Mouse (Mus musculus) heart, postnatal 36 days (tissue): ENCODE data around the gene Tnfaip3. TPM values are rescaled to one million over a fixed set of nuclear protein-coding genes. Genes with fewer than 3 reads are reported as not detected.

Experiments used
- DNase-seq, 2 experiments: peaks; one replicate each; pipeline ENCODE4 v3.0.0; 2021 to 2022
- intact Hi-C: fragments of 180-260 bp; cut with DNase I; formaldehyde crosslinking; loops from one replicate; pipeline ENCODE4 v1.15.1; 2025
- total RNA-seq, 2 experiments: library from RNA; stranded (reverse); gene quantifications; 2 replicates each; pipeline ENCODE4 v1.2.3; 2021

The Tnfaip3 gene
- total RNA-seq: 1 to 10 TPM; 2.1 to 2.7 TPM

- peak; percentile 99 for DNase-seq
- intact Hi-C loops: loop anchor here (1.0 to 5.0 kb wide), 4 partner anchors 63 to 171 kb away; no protein-coding TSS in a partner anchor
Observed at GRCm38 (mm10) chr10:19015257-19015862, at the start of gene Tnfaip3. TSS of gene Tnfaip3 (minus strand) at chr10:19015657.

- intact Hi-C loops: no loop called here
- no peak for DNase-seq
Observed at GRCm38 (mm10) chr10:19064651-19065601, 49.5 kb upstream of the Tnfaip3 start.

- DNase-seq: no peak
- intact Hi-C loops: no loop called here
Observed at GRCm38 (mm10) chr10:19063670-19064069, 48.2 kb upstream of the Tnfaip3 start.

- DNase-seq: peak in 1 of 2 experiments; percentile 10
- intact Hi-C loops: no loop called here
Observed at GRCm38 (mm10) chr10:19063208-19063607, 47.8 kb upstream of the Tnfaip3 start.

- DNase-seq: peak; percentile 26 to 42
- intact Hi-C loops: no loop called here
Observed at GRCm38 (mm10) chr10:19062098-19062905, 46.8 kb upstream of the Tnfaip3 start.

- intact Hi-C loops: no loop called here
- DNase-seq: no peak
Observed at GRCm38 (mm10) chr10:19061201-19061600, 45.7 kb upstream of the Tnfaip3 start.

GRCm38 (mm10) chr10:19053524-19053923 lies 38.1 kb upstream of the Tnfaip3 start:
- intact Hi-C loops: no loop called here
- no peak for DNase-seq

- DNase-seq: no peak
- intact Hi-C loops: no loop called here
Observed at GRCm38 (mm10) chr10:19045986-19046385, 30.5 kb upstream of the Tnfaip3 start.

GRCm38 (mm10) chr10:19044765-19045516 lies 29.5 kb upstream of the Tnfaip3 start:
- no peak for DNase-seq
- intact Hi-C loops: no loop called here

GRCm38 (mm10) chr10:19043529-19044262 lies 28.2 kb upstream of the Tnfaip3 start:
- DNase-seq: no peak
- intact Hi-C loops: no loop called here

GRCm38 (mm10) chr10:19040147-19040546 lies 24.7 kb upstream of the Tnfaip3 start:
- intact Hi-C loops: no loop called here
- no peak for DNase-seq

GRCm38 (mm10) chr10:19034764-19035163 lies 19.3 kb upstream of the Tnfaip3 start:
- intact Hi-C loops: no loop called here
- no peak for DNase-seq

- intact Hi-C loops: no loop called here
Observed at GRCm38 (mm10) chr10:19033696-19034095, 18.2 kb upstream of the Tnfaip3 start.

GRCm38 (mm10) chr10:19031875-19032274 lies 16.4 kb upstream of the Tnfaip3 start:
- DNase-seq: no peak
- intact Hi-C loops: no loop called here

More at GRCm38 (mm10) chr10:19033696-19034095, 18.2 kb upstream of the Tnfaip3 start:
- peak in 1 of 2 experiments; percentile 16 for DNase-seq

GRCm38 (mm10) chr10:19030628-19031027 lies 15.2 kb upstream of the Tnfaip3 start:
- no peak for DNase-seq
- intact Hi-C loops: no loop called here

GRCm38 (mm10) chr10:19026710-19027109 lies 11.3 kb upstream of the Tnfaip3 start:
- intact Hi-C loops: no loop called here
- DNase-seq: no peak

- intact Hi-C loops: no loop called here
- DNase-seq: no peak
Observed at GRCm38 (mm10) chr10:19024353-19024752, 8.9 kb upstream of the Tnfaip3 start.

GRCm38 (mm10) chr10:19023622-19024326 lies 8.3 kb upstream of the Tnfaip3 start:
- intact Hi-C loops: no loop called here
- DNase-seq: no peak

- intact Hi-C loops: no loop called here
- no peak for DNase-seq
Observed at GRCm38 (mm10) chr10:19022272-19022671, 6.8 kb upstream of the Tnfaip3 start.
